Mouse (Mus musculus) cortical plate, adult 2 months (tissue): ENCODE data around the gene Reep6.

Source experiments
- CTCF ChIP-seq: fragments of 200-500 bp; IDR thresholded peaks from 2 replicates; pipeline ENCODE4 v1.5.1; 2011; ENCODE audit warnings: mild to moderate bottlenecking, control low read depth, low read length; ENCODE audit not compliant: insufficient read depth; ENCODE audit errors: extremely low read depth
- POLR2A ChIP-seq: fragments of 200-500 bp; IDR thresholded peaks from 2 replicates; pipeline ENCODE4 v1.6.1; 2011; ENCODE audit warnings: mild to moderate bottlenecking, low read length, control low read depth; ENCODE audit not compliant: insufficient read depth; ENCODE audit errors: extremely low read depth

- TF ChIP-seq CTCF (no peak), POLR2A (no peak)
Measured at GRCm38 (mm10) chr10:80355431-80355830, 25.7 kb downstream of the Reep6 start.
